Mouse (Mus musculus): ENCODE measurements around the gene Eif2b2. TPM values are rescaled to one million over a fixed set of nuclear protein-coding genes. Genes with fewer than 3 reads are reported as not detected.

The Eif2b2 gene
- 10 to 100 TPM; 52.0 to 70.8 (median 60.7) TPM for total RNA-seq (2022)

GRCm38 (mm10) chr12:85219236-85219904 lies at the start of gene Eif2b2:
Gene Eif2b2, plus strand, starts transcription at chr12:85219481.
- peak; percentile 97 to 99 for DNase-seq (ENCODE audit: low spot score in 2 of 2)

- no peak for DNase-seq (ENCODE audit: low spot score in 2 of 2)
Measured at GRCm38 (mm10) chr12:85169877-85170276, 49.4 kb upstream of the Eif2b2 start.

- no peak for DNase-seq (ENCODE audit: low spot score in 2 of 2)
Measured at GRCm38 (mm10) chr12:85170284-85170947, 48.9 kb upstream of the Eif2b2 start.

- no peak for DNase-seq (ENCODE audit: low spot score in 2 of 2)
Measured at GRCm38 (mm10) chr12:85170948-85171307, 48.4 kb upstream of the Eif2b2 start.

- no peak for DNase-seq (ENCODE audit: low spot score in 2 of 2)
Measured at GRCm38 (mm10) chr12:85174016-85174415, 45.3 kb upstream of the Eif2b2 start.

- no peak for DNase-seq (ENCODE audit: low spot score in 2 of 2)
Measured at GRCm38 (mm10) chr12:85175087-85175675, 44.1 kb upstream of the Eif2b2 start.

- no peak for DNase-seq (ENCODE audit: low spot score in 2 of 2)
Measured at GRCm38 (mm10) chr12:85175926-85176845, 43.1 kb upstream of the Eif2b2 start.

GRCm38 (mm10) chr12:85176846-85177523 lies 42.3 kb upstream of the Eif2b2 start:
- DNase-seq (ENCODE audit: low spot score in 2 of 2), result no peak

GRCm38 (mm10) chr12:85177740-85178239 lies 41.5 kb upstream of the Eif2b2 start, which contains the start of gene Pgf:
Gene Pgf, minus strand, starts transcription at chr12:85177790.
- no peak for DNase-seq (ENCODE audit: low spot score in 2 of 2)

- DNase-seq (ENCODE audit: low spot score in 2 of 2), result no peak
Measured at GRCm38 (mm10) chr12:85178294-85178693, 41.0 kb upstream of the Eif2b2 start.

- DNase-seq (ENCODE audit: low spot score in 2 of 2), result no peak
Measured at GRCm38 (mm10) chr12:85181475-85182344, 37.6 kb upstream of the Eif2b2 start.

GRCm38 (mm10) chr12:85182345-85182643 lies 37.0 kb upstream of the Eif2b2 start:
- DNase-seq (ENCODE audit: low spot score in 2 of 2), result no peak

GRCm38 (mm10) chr12:85182898-85183297 lies 36.4 kb upstream of the Eif2b2 start:
- no peak for DNase-seq (ENCODE audit: low spot score in 2 of 2)

GRCm38 (mm10) chr12:85184118-85184517 lies 35.2 kb upstream of the Eif2b2 start:
- DNase-seq (ENCODE audit: low spot score in 2 of 2), result no peak

GRCm38 (mm10) chr12:85185810-85186209 lies 33.5 kb upstream of the Eif2b2 start:
- DNase-seq (ENCODE audit: low spot score in 2 of 2), result no peak

- DNase-seq (ENCODE audit: low spot score in 2 of 2), result no peak
Measured at GRCm38 (mm10) chr12:85186361-85186760, 32.9 kb upstream of the Eif2b2 start.

- DNase-seq (ENCODE audit: low spot score in 2 of 2), result no peak
Measured at GRCm38 (mm10) chr12:85190290-85190689, 29.0 kb upstream of the Eif2b2 start.

GRCm38 (mm10) chr12:85192461-85193108 lies 26.7 kb upstream of the Eif2b2 start:
- DNase-seq (ENCODE audit: low spot score in 2 of 2), result no peak

- no peak for DNase-seq (ENCODE audit: low spot score in 2 of 2)
Measured at GRCm38 (mm10) chr12:85193146-85193545, 26.1 kb upstream of the Eif2b2 start.
